ENCODE assay signal across 9 mouse cellular contexts in the genomic region with DNA sequence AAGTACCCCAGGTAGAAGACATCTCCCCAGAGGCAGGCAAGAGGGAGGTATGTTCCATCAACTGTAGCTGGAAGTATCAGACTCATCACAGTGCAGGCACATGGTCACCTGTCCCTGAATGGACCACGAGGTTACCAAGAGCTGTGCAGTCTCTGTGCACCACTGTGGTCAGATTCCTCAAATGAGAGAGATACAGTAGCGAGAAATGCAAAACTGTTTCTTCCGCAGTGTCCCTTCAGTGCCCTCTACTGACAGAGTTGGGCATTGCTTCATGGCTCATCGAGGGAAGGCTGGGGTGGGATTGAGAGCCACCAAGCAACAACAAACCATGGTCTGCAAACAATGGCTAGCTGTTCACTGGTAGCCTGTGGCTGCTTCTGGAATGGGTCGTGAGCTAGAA.
A peak's percentile ranks its signal among the peaks of the same experiment; 100 is the strongest.
DNase-seq lines count a peak whose midpoint lies in the region; ATAC-seq lines count a peak whose summit lies in the region.
"Had no signal": no experiment of that assay in that cellular context is flagged by ENCODE, and none has a peak within 500 bp of the region (broad histone marks: within the 10 kb centered on the region; RNA-seq: fewer than 3 reads in every experiment).

No protein-coding gene starts in this region.

- H3K9me3 ChIP-seq in forebrain, embryonic 11.5 days (ENCODE audit: control insufficient read depth, low read length): no peaks in the 10 kb centered on the region
- no peaks in the 10 kb centered on the region for H3K9me3 ChIP-seq in limb, embryonic 10.5 days (replicated peaks)

- WGBS in forebrain, embryonic 11.5 days: 13% methylated on average over 5 of the region's 5 CpGs
- 12% methylated on average over 5 of the region's 5 CpGs for WGBS in limb, embryonic 10.5 days

- H3K36me3 ChIP-seq in forebrain, embryonic 11.5 days (ENCODE audit: control insufficient read depth, insufficient read depth, low read length): no peaks in the 10 kb centered on the region
- H3K36me3 ChIP-seq in limb, embryonic 10.5 days: no peaks in the 10 kb centered on the region

- H3K9ac ChIP-seq in forebrain, embryonic 11.5 days (ENCODE audit: low read length): no peak overlapping the region

- H3K4me1 ChIP-seq in forebrain, embryonic 11.5 days (replicated peaks; ENCODE audit: control insufficient read depth, insufficient read depth, low read length): 0 out of 2 replicates have a peak, but pooled peaks cover 2% of the 10 kb centered on the region
- H3K4me1 ChIP-seq in limb, embryonic 10.5 days: peaks cover 14% of the 10 kb centered on the region

- DNase-seq in spleen, postnatal 10 days (ENCODE audit: low spot score in 2 of 2): peak; percentile 11 to 43
- DNase-seq in spleen, adult 12 weeks (ENCODE audit: low spot score): no peak
- peak; percentile 50 for DNase-seq in brain, embryonic 18.5 days (ENCODE audit: low read depth, low spot score)
- peak; percentile 87 for DNase-seq in forebrain, embryonic 11.5 days (ENCODE audit: low spot score)
- peak; percentile 12 to 57 for DNase-seq in kidney, adult 8-10 months
- DNase-seq in limb, embryonic 10.5 days (ENCODE audit: low spot score): peak; percentile 83
- peak; percentile 38 for DNase-seq in ovary, postnatal 36 days (ENCODE audit: low spot score)
- no peak for DNase-seq in natural killer cell, adult 2 months (ENCODE audit: low spot score in 2 of 2)

- no peaks in the 10 kb centered on the region for H3K27me3 ChIP-seq in forebrain, embryonic 11.5 days (ENCODE audit: control insufficient read depth, insufficient read depth, low read length)
- H3K27me3 ChIP-seq in limb, embryonic 10.5 days (ENCODE audit: low read depth, poor library complexity, severe bottlenecking): peaks cover 21% of the 10 kb centered on the region

- ATAC-seq in forebrain, embryonic 11.5 days (replicated peaks; ENCODE audit: low FRiP score): 0 out of 2 replicates have a peak, but pooled peaks have one; percentile 16

- no peak overlapping the region for H3K4me2 ChIP-seq in forebrain, embryonic 11.5 days (ENCODE audit: low read depth, low read length, severe bottlenecking)

- H3K4me3 ChIP-seq in forebrain, embryonic 11.5 days (ENCODE audit: low read depth, low read length): no peak overlapping the region
- H3K4me3 ChIP-seq in limb, embryonic 10.5 days: no peak overlapping the region
- H3K4me3 ChIP-seq: myocyte had no signal

- no peak overlapping the region for H3K27ac ChIP-seq in forebrain, embryonic 11.5 days (ENCODE audit: low read depth, low read length)
- H3K27ac ChIP-seq in limb, embryonic 10.5 days: no peak overlapping the region

Comparison
In these comparisons a context has a peak if more than half of its experiments do, and no peak if none do; other contexts are left out.
1. DNase-seq: peak in spleen, postnatal 10 days (2 of 2), brain, embryonic 18.5 days (single experiment), forebrain, embryonic 11.5 days (single experiment), kidney, adult 8-10 months (2 of 2), limb, embryonic 10.5 days (single experiment) and ovary, postnatal 36 days (single experiment); none in spleen, adult 12 weeks (single experiment) and natural killer cell, adult 2 months (0 of 2).